Mouse (Mus musculus) E14TG2a.4 (cell line): ENCODE measurements around the gene Fbxl16.
A peak's percentile ranks its signal among the peaks of the same experiment; 100 is the strongest.

Experiments
- H3K27me3 ChIP-seq: 2 replicates; pipeline ENCODE4 v1.6.1; 2014; ENCODE audit warnings: low read length, control low read depth; ENCODE audit not compliant: insufficient read depth
- H3K36me3 ChIP-seq: 2 replicates; pipeline ENCODE4 v1.6.1; 2014; ENCODE audit warnings: low read length, control low read depth; ENCODE audit not compliant: insufficient read depth
- H3K4me1 ChIP-seq: replicated peaks from 2 replicates; pipeline ENCODE4 v1.6.1; 2014; ENCODE audit warnings: low read depth, low read length, control low read depth
- H3K4me3 ChIP-seq: replicated peaks from 2 replicates; pipeline ENCODE4 v1.5.1; 2014; ENCODE audit warnings: mild to moderate bottlenecking, low read length
- H3K9me3 ChIP-seq: 2 replicates; pipeline ENCODE4 v1.6.1; 2014; ENCODE audit warnings: low read length, control low read depth
- CTCF ChIP-seq: conservative IDR thresholded peaks from 2 replicates; pipeline ENCODE4 v1.5.1; 2014; ENCODE audit warnings: low read length
- NANOG ChIP-seq: IDR thresholded peaks from 2 replicates; pipeline ENCODE4 v1.6.1; 2014; ENCODE audit warnings: borderline replicate concordance, low read length, mixed read lengths
- POU5F1 ChIP-seq: IDR thresholded peaks from 2 replicates; pipeline ENCODE4 v1.6.1; 2014; ENCODE audit warnings: low read length, borderline replicate concordance

Gene Fbxl16

GRCm38 (mm10) chr17:25777948-25778347 is 30.9 kb upstream of the Fbxl16 start:
- Histone ChIP-seq H3K4me3 (no peak overlapping the region), H3K27me3 (no peaks in the 10 kb centered on the region), H3K9me3 (no peaks in the 10 kb centered on the region), H3K36me3 (peaks cover 73% of the 10 kb centered on the region), H3K4me1 (peaks cover 48% of the 10 kb centered on the region)
- TF ChIP-seq CTCF: no peak
- TF ChIP-seq NANOG: no peak
- no peak for TF ChIP-seq POU5F1

DNA sequence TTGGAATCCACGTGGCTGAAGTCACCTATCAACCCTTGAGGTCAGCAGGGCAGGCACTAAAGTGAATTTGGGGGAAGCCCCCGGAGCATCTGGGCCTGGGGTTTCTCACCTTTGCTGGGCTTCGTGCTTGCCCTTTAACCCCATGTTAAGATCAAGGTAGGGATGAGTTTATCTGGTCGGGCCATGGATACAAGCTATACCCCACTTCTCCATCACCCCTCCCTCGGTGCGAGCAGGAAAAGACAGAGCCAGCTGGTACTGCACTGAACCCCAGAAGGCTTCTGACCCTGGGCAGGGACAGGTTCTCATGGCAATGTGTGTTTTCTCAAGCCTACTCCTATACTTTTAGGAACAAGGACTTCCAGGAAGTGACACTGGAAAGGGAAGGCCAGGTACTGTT is 27.5 kb upstream of the Fbxl16 start:
- no peaks in the 10 kb centered on the region for H3K27me3 ChIP-seq
- no peaks in the 10 kb centered on the region for H3K9me3 ChIP-seq
- H3K4me1 ChIP-seq: peaks cover 39% of the 10 kb centered on the region
- peaks cover 79% of the 10 kb centered on the region for H3K36me3 ChIP-seq
- TF ChIP-seq CTCF (no peak), POU5F1 (no peak), NANOG (no peak)
- no peak overlapping the region for H3K4me3 ChIP-seq

DNA sequence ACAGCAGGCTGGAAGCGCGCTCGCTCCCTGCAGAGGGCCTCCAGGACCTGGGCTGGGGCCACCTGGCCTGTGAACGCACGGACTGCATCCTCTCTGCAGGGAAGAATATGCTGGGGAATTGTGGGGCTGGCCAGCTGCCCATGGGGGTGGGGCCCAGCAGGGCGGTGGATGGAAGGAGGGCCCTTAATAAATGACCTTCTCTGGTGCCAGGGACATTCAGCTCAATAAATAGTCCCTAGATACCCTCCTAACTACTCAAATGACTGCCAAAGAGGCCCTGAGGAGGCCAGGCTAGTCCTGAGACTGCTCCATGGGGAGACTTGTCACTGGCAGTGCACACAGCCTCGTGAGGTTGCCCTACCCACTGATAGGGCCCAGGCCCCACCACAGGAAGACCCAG is 25.8 kb upstream of the Fbxl16 start:
- TF ChIP-seq POU5F1 (no peak), NANOG (no peak), CTCF (no peak)
- peaks cover 74% of the 10 kb centered on the region for H3K36me3 ChIP-seq
- peaks cover 29% of the 10 kb centered on the region for H3K4me1 ChIP-seq
- H3K4me3 ChIP-seq: no peak overlapping the region
- no peaks in the 10 kb centered on the region for H3K9me3 ChIP-seq
- no peaks in the 10 kb centered on the region for H3K27me3 ChIP-seq

- Histone ChIP-seq H3K4me3 (peak overlapping the region; percentile 88; the same call in 1 of the 2 replicates), H3K4me1 (peaks cover 35% of the 10 kb centered on the region)
- no peak for TF ChIP-seq POU5F1
- no peak for TF ChIP-seq CTCF
- TF ChIP-seq NANOG: no peak
These were observed 24.9 kb upstream of the Fbxl16 start for GRCm38 (mm10) chr17:25783861-25784574.

GRCm38 (mm10) chr17:25785281-25785745 is 23.6 kb upstream of the Fbxl16 start, which contains the start of gene Haghl:
Gene Haghl (minus strand): TSS chr17:25785673.
- H3K4me3 ChIP-seq: peak within 1 kb of the TSS; percentile 88
- no peaks in the 10 kb centered on the region for H3K9me3 ChIP-seq
- no peaks in the 10 kb centered on the region for H3K27me3 ChIP-seq
- H3K36me3 ChIP-seq: peaks cover 69% of the 10 kb centered on the region
- TF ChIP-seq CTCF: no peak
- TF ChIP-seq NANOG: no peak
- H3K4me1 ChIP-seq: peaks cover 34% of the 10 kb centered on the region

More at GRCm38 (mm10) chr17:25783861-25784574, 24.9 kb upstream of the Fbxl16 start:
- Histone ChIP-seq H3K9me3 (no peaks in the 10 kb centered on the region), H3K36me3 (peaks cover 71% of the 10 kb centered on the region), H3K27me3 (no peaks in the 10 kb centered on the region)

DNA sequence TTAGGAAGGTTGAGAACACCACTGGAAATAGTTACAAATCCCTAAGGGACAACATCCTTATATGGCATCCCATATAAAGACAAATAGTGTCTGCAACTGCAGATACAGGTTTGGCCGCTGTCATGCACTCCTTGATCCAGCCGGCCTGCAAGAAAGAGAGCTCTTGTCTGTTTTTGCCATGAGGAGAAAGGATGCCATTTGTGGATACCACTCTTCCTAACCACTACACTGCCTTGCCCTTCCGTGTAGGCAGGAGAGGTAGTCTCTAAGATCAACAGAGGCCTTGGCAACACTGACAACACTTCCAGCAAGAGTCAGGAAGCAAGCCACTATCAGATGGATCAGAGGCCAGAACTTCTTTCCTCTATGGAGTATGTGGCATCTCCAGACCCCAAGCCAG is 22.6 kb upstream of the Fbxl16 start, which contains the start of gene Ccdc78:
Gene Ccdc78 (plus strand): TSS at position 301 of the 400 bp plus-strand sequence.
- TF ChIP-seq POU5F1: no peak
- TF ChIP-seq CTCF: no peak
- TF ChIP-seq NANOG: no peak

GRCm38 (mm10) chr17:25786781-25787504 is 21.9 kb upstream of the Fbxl16 start:
- Histone ChIP-seq H3K4me1 (peaks cover 37% of the 10 kb centered on the region), H3K4me3 (no peak overlapping the region), H3K36me3 (peaks cover 58% of the 10 kb centered on the region), H3K9me3 (no peaks in the 10 kb centered on the region), H3K27me3 (no peaks in the 10 kb centered on the region)
- no peak for TF ChIP-seq NANOG
- TF ChIP-seq CTCF: no peak
- TF ChIP-seq POU5F1: no peak

More for the DNA sequence above, 22.6 kb upstream of the Fbxl16 start, which contains the start of gene Ccdc78:
- H3K4me3 ChIP-seq: peak within 1 kb of the TSS; percentile 88
- H3K4me1 ChIP-seq: peaks cover 34% of the 10 kb centered on the region
- H3K27me3 ChIP-seq: no peaks in the 10 kb centered on the region
- H3K36me3 ChIP-seq: peaks cover 64% of the 10 kb centered on the region
- H3K9me3 ChIP-seq: no peaks in the 10 kb centered on the region

DNA sequence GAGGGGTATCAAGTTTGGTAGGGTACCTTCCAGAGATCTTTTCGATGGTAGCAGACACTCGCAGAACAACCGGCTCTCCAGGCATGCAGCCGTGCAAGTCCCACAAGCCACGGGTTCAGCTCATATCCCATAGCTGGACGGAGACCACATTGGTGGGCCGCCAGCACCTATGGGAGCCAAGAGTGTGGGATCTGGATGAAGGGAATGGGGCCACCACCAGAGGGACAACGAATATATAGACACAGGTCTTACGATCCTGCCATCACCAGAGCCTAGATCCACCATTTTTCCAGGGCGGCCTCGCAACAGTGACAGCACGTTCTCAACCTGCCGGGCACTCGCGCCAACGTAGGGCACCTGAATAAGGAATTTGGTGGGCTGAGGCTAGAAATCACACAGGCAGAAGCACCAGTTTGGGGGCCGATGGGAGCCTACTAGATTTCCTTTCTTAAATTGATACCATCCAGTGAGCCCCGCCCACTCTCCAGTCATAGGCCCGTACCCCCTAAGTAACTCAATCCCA is 17.5 kb upstream of the Fbxl16 start:
- Histone ChIP-seq H3K36me3 (peaks cover 43% of the 10 kb centered on the region), H3K27me3 (peaks cover 13% of the 10 kb centered on the region), H3K9me3 (no peaks in the 10 kb centered on the region), H3K4me1 (peaks cover 58% of the 10 kb centered on the region), H3K4me3 (peak overlapping the region; percentile 91)
- TF ChIP-seq POU5F1 (no peak), NANOG (no peak), CTCF (no peak)
